Mouse (Mus musculus) MEL (cell line): ENCODE data around the gene Dntt. TPM values are rescaled to one million over a fixed set of nuclear protein-coding genes. Genes with fewer than 3 reads are reported as not detected.

Source experiments
- DNase-seq: peaks from one replicate; pipeline ENCODE4 v3.0.0; 2011; ENCODE audit warnings: low read depth, low spot score
- H3K27ac ChIP-seq: 2 replicates; pipeline ENCODE4 v1.5.1; 2012; ENCODE audit warnings: low read depth, mild to moderate bottlenecking, control low read depth, low read length, moderate library complexity; ENCODE audit not compliant: control insufficient read depth
- H3K27me3 ChIP-seq, 2 experiments: fragments of 150-350 bp in 1 of 2; sonication (generic) in 1 of 2; 2 replicates each; pipeline ENCODE4 v1.6.1; 2012; ENCODE audit warnings: low read length in 2 of 2, mild to moderate bottlenecking in 2 of 2, improper control_type of control experiment in 1 of 2, moderate library complexity in 1 of 2; ENCODE audit not compliant: insufficient read depth in 2 of 2, control insufficient read depth in 1 of 2
- H3K36me3 ChIP-seq, 2 experiments: 2 replicates each; pipeline ENCODE4 v1.6.1; 2012 to 2014; ENCODE audit warnings: low read length in 2 of 2, improper control_type of control experiment in 1 of 2, inconsistent platforms in 1 of 2, mild to moderate bottlenecking in 1 of 2; ENCODE audit not compliant: insufficient read depth in 2 of 2, control insufficient read depth in 1 of 2
- H3K4me1 ChIP-seq, 2 experiments: fragments of 150-350 bp in 1 of 2; sonication (generic) in 1 of 2; 2 replicates each; pipeline ENCODE4 v1.6.1; 2012; ENCODE audit warnings: low read length in 2 of 2, improper control_type of control experiment in 1 of 2, mild to moderate bottlenecking in 1 of 2; ENCODE audit not compliant: insufficient read depth in 2 of 2, control insufficient read depth in 1 of 2
- H3K4me3 ChIP-seq, 2 experiments: fragments of 150-350 bp in 1 of 2; sonication (generic) in 1 of 2; 2 replicates each; pipeline ENCODE4 v1.5.1; 2012; ENCODE audit warnings: low read depth in 2 of 2, low read length in 2 of 2, mild to moderate bottlenecking in 2 of 2, moderate library complexity in 2 of 2, control low read depth in 1 of 2, improper control_type of control experiment in 1 of 2; ENCODE audit not compliant: control insufficient read depth in 1 of 2, insufficient read depth in 1 of 2
- H3K79me2 ChIP-seq: 2 replicates; pipeline ENCODE4 v1.6.1; 2012; ENCODE audit warnings: mild to moderate bottlenecking, low read length, moderate library complexity; ENCODE audit not compliant: control insufficient read depth, poor library complexity, insufficient read depth
- H3K9ac ChIP-seq: 2 replicates; pipeline ENCODE4 v1.6.1; 2012; ENCODE audit warnings: low read depth, mild to moderate bottlenecking, control low read depth, low read length, moderate library complexity; ENCODE audit not compliant: control insufficient read depth, poor library complexity, severe bottlenecking
- H3K9me3 ChIP-seq: fragments of 150-350 bp; sonication (generic); replicated peaks from 2 replicates; pipeline ENCODE4 v1.6.1; 2012; ENCODE audit warnings: mild to moderate bottlenecking, low read length, improper control_type of control experiment, moderate library complexity; ENCODE audit not compliant: insufficient read depth
- CHD1 ChIP-seq: IDR thresholded peaks from 2 replicates; pipeline ENCODE4 v1.6.1; 2012; ENCODE audit warnings: low read depth, mild to moderate bottlenecking, inconsistent platforms, low read length, improper control_type of control experiment
- E2F4 ChIP-seq: IDR thresholded peaks from 2 replicates; pipeline ENCODE4 v1.6.1; 2011; ENCODE audit warnings: low read depth, low read length, improper control_type of control experiment, borderline replicate concordance
- EP300 ChIP-seq, 2 experiments: IDR thresholded peaks; 2 replicates each; pipeline ENCODE4 v1.6.1; 2011; ENCODE audit warnings: improper control_type of control experiment in 2 of 2, low read length in 2 of 2, low read depth in 1 of 2, mild to moderate bottlenecking in 1 of 2
- ETS1 ChIP-seq: IDR thresholded peaks from 2 replicates; pipeline ENCODE4 v1.6.1; 2012; ENCODE audit warnings: low read depth, mild to moderate bottlenecking, inconsistent platforms, low read length, improper control_type of control experiment, moderate library complexity
- HCFC1 ChIP-seq: IDR thresholded peaks from 2 replicates; pipeline ENCODE4 v1.6.1; 2012; ENCODE audit warnings: low read depth, mild to moderate bottlenecking, inconsistent platforms, low read length, improper control_type of control experiment, moderate library complexity
- MXI1 ChIP-seq: IDR thresholded peaks from 2 replicates; pipeline ENCODE4 v1.6.1; 2011; ENCODE audit warnings: mild to moderate bottlenecking, low read depth, low read length, improper control_type of control experiment
- NELFE ChIP-seq: IDR thresholded peaks from 2 replicates; pipeline ENCODE4 v1.6.1; 2011; ENCODE audit warnings: low read depth, low read length, improper control_type of control experiment
- NRF1 ChIP-seq: IDR thresholded peaks from 2 replicates; pipeline ENCODE4 v1.6.1; 2014; ENCODE audit warnings: low read depth, mild to moderate bottlenecking, inconsistent platforms, low read length, improper control_type of control experiment, moderate library complexity; ENCODE audit not compliant: poor library complexity, insufficient read depth, severe bottlenecking
- POLR2AphosphoS2 ChIP-seq: IDR thresholded peaks from 2 replicates; pipeline ENCODE4 v1.6.1; 2011; ENCODE audit warnings: low read length, improper control_type of control experiment
- RCOR1 ChIP-seq: IDR thresholded peaks from 2 replicates; pipeline ENCODE4 v1.6.1; 2012; ENCODE audit warnings: low read depth, mild to moderate bottlenecking, inconsistent platforms, low read length, improper control_type of control experiment
- SMC3 ChIP-seq: IDR thresholded peaks from 2 replicates; pipeline ENCODE4 v1.6.1; 2011; ENCODE audit warnings: low read depth, low read length, improper control_type of control experiment
- TAL1 ChIP-seq: IDR thresholded peaks from 2 replicates; pipeline ENCODE4 v1.6.1; 2012; ENCODE audit warnings: mild to moderate bottlenecking, inconsistent platforms, low read length, moderate library complexity, mixed read lengths
- TCF12 ChIP-seq: IDR thresholded peaks from 2 replicates; pipeline ENCODE4 v1.6.1; 2014; ENCODE audit warnings: low read depth, mild to moderate bottlenecking, inconsistent platforms, low read length, improper control_type of control experiment, moderate library complexity
- USF1 ChIP-seq: IDR thresholded peaks from 2 replicates; pipeline ENCODE4 v1.6.1; 2014; ENCODE audit warnings: low read depth, mild to moderate bottlenecking, inconsistent platforms, low read length, improper control_type of control experiment, moderate library complexity
- ZC3H11A ChIP-seq: IDR thresholded peaks from 2 replicates; pipeline ENCODE4 v1.6.1; 2012; ENCODE audit warnings: low read depth, mild to moderate bottlenecking, inconsistent platforms, low read length, improper control_type of control experiment
- ZKSCAN1 ChIP-seq: IDR thresholded peaks from 2 replicates; pipeline ENCODE4 v1.6.1; 2012; ENCODE audit warnings: low read depth, mild to moderate bottlenecking, inconsistent platforms, low read length, improper control_type of control experiment, moderate library complexity
- ZMIZ1 ChIP-seq: IDR thresholded peaks from 2 replicates; pipeline ENCODE4 v1.6.1; 2012; ENCODE audit warnings: low read depth, mild to moderate bottlenecking, inconsistent platforms, low read length, improper control_type of control experiment, moderate library complexity
- ZNF384 ChIP-seq: IDR thresholded peaks from 2 replicates; pipeline ENCODE4 v1.6.1; 2012; ENCODE audit warnings: low read depth, mild to moderate bottlenecking, inconsistent platforms, low read length, improper control_type of control experiment
- polyA plus RNA-seq, 2 experiments: library from polyadenylated mRNA; stranded (reverse) in 1 of 2; unstranded in 1 of 2; fragments of >175 nt in 1 of 2; fragments of >200 nt in 1 of 2; gene quantifications; 2 replicates each; pipeline versions ENCODE4 v1.2.1 to v1.2.4; 2012; ENCODE audit warnings: low replicate concordance in 2 of 2, low read depth in 1 of 2; ENCODE audit not compliant: insufficient read length in 2 of 2, insufficient read depth in 1 of 2, missing spikeins in 1 of 2
- total RNA-seq: library from RNA; depleted of rRNA; stranded (reverse); fragments of 300-350 nt; gene quantifications from 2 replicates; pipeline ENCODE4 v1.2.3, GENCODE M21; 2012

Gene Dntt
- total and polyA plus RNA-seq, 3 experiments: not detected

- no peak overlapping the region for H3K4me3 ChIP-seq
- H3K27me3 ChIP-seq: no peaks in the 10 kb centered on the region; a peak in 1 of 4 replicates
- no peak for TF ChIP-seq NRF1
- TF ChIP-seq MXI1: no peak
- TF ChIP-seq ZC3H11A: no peak
- no peak for TF ChIP-seq ZKSCAN1
- TF ChIP-seq RCOR1: no peak
- TF ChIP-seq, all 39 proteins: peak for 0
- no peak overlapping the region for H3K9ac ChIP-seq
- H3K27ac ChIP-seq: no peak overlapping the region
- no peaks in the 10 kb centered on the region for H3K36me3 ChIP-seq
- DNase-seq: no peak
- no peaks in the 10 kb centered on the region for H3K9me3 ChIP-seq
- H3K4me1 ChIP-seq: no peaks in the 10 kb centered on the region
- no peaks in the 10 kb centered on the region for H3K79me2 ChIP-seq
Observed at GRCm38 (mm10) chr19:40995449-40996401, 33.4 kb upstream of the Dntt start.

- no peak for DNase-seq
- Histone ChIP-seq H3K36me3 (no peaks in the 10 kb centered on the region), H3K27ac (no peak overlapping the region), H3K9ac (no peak overlapping the region), H3K27me3 (peaks cover 0 to 2% of the 10 kb centered on the region in 2 experiments; a peak in 2 of 4 replicates), H3K4me1 (no peaks in the 10 kb centered on the region), H3K79me2 (no peaks in the 10 kb centered on the region), H3K9me3 (no peaks in the 10 kb centered on the region), H3K4me3 (no peak overlapping the region)
- TF ChIP-seq HCFC1: no peak
- TF ChIP-seq EP300 (IDR thresholded peaks at IDR 0.05; ENCODE audit: low read depth in 1 of 2, low read length in 2 of 2): no peak
- no peak for TF ChIP-seq ZMIZ1
- no peak for TF ChIP-seq TAL1
Observed at GRCm38 (mm10) chr19:40996722-40997121, 32.4 kb upstream of the Dntt start.

- no peak overlapping the region for H3K9ac ChIP-seq
- TF ChIP-seq POLR2AphosphoS2 (no peak), ETS1 (no peak), ZMIZ1 (no peak), SMC3 (no peak), ZNF384 (no peak), HCFC1 (no peak), USF1 (no peak), TCF12 (no peak), E2F4 (no peak), NELFE (no peak), NRF1 (no peak), CHD1 (no peak)
- H3K9me3 ChIP-seq: no peaks in the 10 kb centered on the region
- no peak overlapping the region for H3K27ac ChIP-seq
- DNase-seq: no peak
- H3K79me2 ChIP-seq: no peaks in the 10 kb centered on the region
- H3K4me1 ChIP-seq: no peaks in the 10 kb centered on the region
- peaks cover 0 to 2% of the 10 kb centered on the region in 2 experiments; a peak in 2 of 4 replicates for H3K27me3 ChIP-seq
- no peak overlapping the region for H3K4me3 ChIP-seq
- no peaks in the 10 kb centered on the region for H3K36me3 ChIP-seq
Observed at GRCm38 (mm10) chr19:40998469-40999170, 30.5 kb upstream of the Dntt start.
